Mouse (Mus musculus): ENCODE results near the gene Tet1.
"Not testable (repeated sequence)": the region's sequence is repeated elsewhere in the genome, so short reads cannot be mapped to it uniquely, and the experiment has no call there.

Gene Tet1

DNA sequence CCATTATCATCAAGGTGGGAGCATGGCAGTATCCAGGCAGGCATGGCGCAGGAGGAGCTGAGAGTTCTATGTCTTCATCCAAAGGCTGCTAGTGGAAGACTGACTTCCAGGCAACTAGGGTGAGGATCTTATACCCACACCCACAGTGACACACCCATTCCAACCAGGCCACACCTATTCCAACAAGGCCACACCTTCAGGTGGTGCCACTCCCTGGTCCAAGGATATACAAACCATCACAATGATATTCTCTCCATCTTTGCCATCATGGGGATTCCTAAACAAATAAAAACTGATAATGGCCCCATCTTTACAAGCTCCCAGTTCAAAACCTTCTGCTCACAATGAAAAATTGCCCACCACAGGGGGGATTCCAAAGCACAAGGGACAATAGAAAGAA, at the start of gene Tet1:
Gene Tet1 (minus strand): TSS at position 101 of the 400 bp plus-strand sequence.
- not testable (repeated sequence) for DNase-seq (ENCODE audit: low spot score in 2 of 2)

- DNase-seq (ENCODE audit: low spot score in 2 of 2), result peak in 1 of 2 experiments; percentile 12
These were observed 39.8 kb upstream of the Tet1 start for GRCm38 (mm10) chr10:62948551-62948950.

- DNase-seq (ENCODE audit: low spot score in 2 of 2), result peak; percentile 44 to 58
These were observed 38.1 kb upstream of the Tet1 start, which contains the start of gene Dna2 for GRCm38 (mm10) chr10:62946738-62947471. Dna2 (plus strand) TSS chr10:62947026.

DNA sequence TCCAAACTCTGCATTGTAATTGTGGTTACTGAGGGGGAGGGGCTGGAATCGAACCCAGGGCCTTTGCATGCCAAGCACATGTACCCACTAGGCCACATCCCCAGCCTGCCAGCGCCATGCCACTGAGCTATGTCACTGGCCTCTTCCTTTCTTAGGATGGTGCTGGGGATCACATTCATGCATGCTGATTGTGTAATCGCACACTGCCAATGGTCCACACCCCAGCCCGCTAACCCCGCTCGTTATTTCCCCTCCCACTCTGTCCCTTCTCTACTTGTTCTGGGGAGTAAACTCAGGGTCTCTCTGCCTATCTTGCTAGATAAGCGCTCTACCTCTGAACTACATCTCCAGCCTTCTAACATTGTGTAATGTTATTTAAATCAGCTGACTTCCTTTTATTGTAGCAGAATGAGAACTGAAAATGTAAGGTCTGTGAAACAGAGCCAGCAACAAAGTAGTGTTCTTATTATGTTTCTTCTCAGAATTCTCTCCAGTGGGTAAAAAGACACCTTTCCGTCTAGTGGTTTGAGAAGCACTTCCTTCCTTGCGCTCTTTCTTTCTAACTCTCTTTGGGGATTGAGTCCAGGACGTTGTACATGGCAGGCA, 36.3 kb upstream of the Tet1 start:
- DNase-seq (ENCODE audit: low spot score in 2 of 2), result no peak

- DNase-seq (ENCODE audit: low spot score in 2 of 2), result no peak
These were observed 23.6 kb upstream of the Tet1 start for GRCm38 (mm10) chr10:62932381-62932780.

GRCm38 (mm10) chr10:62924096-62924635, 15.4 kb upstream of the Tet1 start:
- DNase-seq (ENCODE audit: low spot score in 2 of 2), result no peak

- DNase-seq (ENCODE audit: low spot score in 2 of 2), result no peak
These were observed 12.0 kb upstream of the Tet1 start for GRCm38 (mm10) chr10:62920766-62921156.

DNA sequence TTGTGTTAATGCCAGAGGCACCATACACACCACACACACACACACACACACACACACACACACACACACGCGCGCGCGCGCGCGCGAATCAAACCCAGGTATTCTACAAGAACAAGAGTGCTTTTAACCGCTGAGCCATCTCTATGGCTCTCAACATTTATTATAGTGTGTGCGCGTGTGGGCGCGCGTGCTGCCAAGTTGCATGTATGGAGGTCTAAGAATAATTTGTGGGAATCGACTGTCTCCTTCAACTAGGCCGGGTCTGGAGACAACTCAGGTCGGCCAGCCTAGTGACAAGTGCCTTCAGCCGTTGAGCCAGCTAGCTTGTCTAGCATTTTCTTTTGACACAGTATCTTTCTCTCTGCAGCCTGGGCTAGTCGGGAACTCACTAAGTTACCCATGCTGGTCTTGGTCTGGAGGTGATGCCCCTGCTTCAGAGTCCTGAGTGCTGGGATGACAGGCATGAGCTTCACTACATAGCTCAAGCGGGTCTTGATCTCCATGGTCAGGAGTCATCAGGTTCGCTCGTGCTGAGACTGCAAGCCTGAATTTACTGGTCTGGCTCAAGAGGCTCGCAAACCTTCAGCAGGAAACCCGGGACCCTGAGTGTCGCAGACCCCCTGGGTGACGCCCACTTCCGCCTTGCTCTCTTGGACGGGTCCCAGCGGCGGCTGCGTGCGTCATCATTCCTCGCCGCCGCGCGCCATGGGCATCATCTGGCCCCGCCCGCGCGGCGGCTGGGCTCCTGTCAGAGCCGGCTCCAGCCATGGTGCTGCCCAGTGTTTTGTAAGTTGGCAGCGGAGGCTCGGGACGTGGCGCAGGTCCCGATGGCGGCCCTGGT, 11.3 kb upstream of the Tet1 start, which contains the start of gene Slc25a16:
Gene Slc25a16 (plus strand): TSS at position 709 of the 841 bp plus-strand sequence.
- peak; percentile 83 to 88 for DNase-seq (ENCODE audit: low spot score in 2 of 2)

DNA sequence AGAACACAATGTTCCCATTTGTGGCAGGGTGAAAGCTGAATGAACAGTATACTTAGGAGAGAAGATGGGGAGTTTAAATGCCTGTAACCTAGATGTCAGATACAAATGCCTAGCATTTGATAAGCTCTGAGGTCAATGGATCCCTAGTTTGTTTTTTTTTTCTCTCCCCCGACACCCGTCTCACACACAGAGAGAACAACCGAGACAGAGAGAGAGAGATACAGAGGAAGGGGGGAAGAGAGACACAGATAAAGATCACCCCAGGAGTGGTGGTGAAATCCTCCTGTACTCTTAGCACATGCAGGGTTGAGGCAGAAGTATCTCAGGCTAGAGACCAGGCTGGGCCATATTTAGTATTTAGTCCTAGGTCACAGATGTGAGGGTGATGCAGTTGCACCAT, 10.2 kb upstream of the Tet1 start:
- no peak for DNase-seq (ENCODE audit: low spot score in 2 of 2)

GRCm38 (mm10) chr10:62911120-62911519, 2.3 kb upstream of the Tet1 start:
- DNase-seq (ENCODE audit: low spot score in 2 of 2), result no peak

DNA sequence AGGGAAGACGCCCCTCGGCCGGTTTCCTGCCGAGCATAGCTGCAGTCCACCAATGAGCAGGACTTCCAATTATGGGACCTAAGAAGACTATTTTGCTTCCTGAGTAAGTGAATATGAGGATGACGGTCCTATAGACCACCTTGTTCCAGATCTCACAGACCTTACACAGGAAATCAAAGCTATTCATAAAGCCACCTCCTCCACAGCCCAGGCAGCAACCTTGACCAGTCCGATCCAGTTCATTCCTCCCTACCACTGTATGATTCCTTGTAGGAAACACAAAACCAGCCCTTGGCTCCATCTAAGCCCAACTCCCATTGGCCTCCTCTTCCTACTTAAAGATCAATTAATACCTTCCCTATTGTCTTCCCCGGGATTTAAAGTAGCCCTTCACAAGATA, 2.5 kb downstream of the Tet1 start:
- no peak for DNase-seq (ENCODE audit: low spot score in 2 of 2)

- DNase-seq (ENCODE audit: low spot score in 2 of 2), result no peak
These were observed 6.0 kb downstream of the Tet1 start for GRCm38 (mm10) chr10:62902829-62903228.

- no peak for DNase-seq (ENCODE audit: low spot score in 2 of 2)
These were observed 7.0 kb downstream of the Tet1 start for GRCm38 (mm10) chr10:62901826-62902225.

DNA sequence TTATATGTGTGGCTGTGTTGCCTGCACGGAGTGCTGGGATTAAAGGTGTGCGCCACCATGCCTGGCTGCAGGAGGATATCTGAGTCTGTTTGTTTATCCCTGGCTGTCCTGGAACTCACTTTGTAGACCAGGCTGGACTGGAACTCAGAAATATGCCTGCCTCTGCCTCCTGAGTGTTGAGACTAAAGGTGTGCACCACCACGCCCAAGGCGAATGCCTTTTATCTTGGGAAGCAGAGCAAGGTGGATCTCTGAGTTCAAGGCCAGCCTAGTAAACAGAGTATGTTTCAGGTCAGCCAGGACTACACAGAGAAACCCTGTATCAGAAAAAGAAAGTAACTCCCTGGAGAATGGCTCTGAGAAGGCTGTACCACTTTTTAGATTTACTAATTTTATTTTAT, 8.7 kb downstream of the Tet1 start:
- no peak for DNase-seq (ENCODE audit: low spot score in 2 of 2)

- DNase-seq (ENCODE audit: low spot score in 2 of 2), result no peak
These were observed 10.7 kb downstream of the Tet1 start for GRCm38 (mm10) chr10:62898061-62898460.

- no peak for DNase-seq (ENCODE audit: low spot score in 2 of 2)
These were observed 11.4 kb downstream of the Tet1 start for GRCm38 (mm10) chr10:62897437-62897836.

- no peak for DNase-seq (ENCODE audit: low spot score in 2 of 2)
These were observed 12.0 kb downstream of the Tet1 start for GRCm38 (mm10) chr10:62896774-62897173.

DNA sequence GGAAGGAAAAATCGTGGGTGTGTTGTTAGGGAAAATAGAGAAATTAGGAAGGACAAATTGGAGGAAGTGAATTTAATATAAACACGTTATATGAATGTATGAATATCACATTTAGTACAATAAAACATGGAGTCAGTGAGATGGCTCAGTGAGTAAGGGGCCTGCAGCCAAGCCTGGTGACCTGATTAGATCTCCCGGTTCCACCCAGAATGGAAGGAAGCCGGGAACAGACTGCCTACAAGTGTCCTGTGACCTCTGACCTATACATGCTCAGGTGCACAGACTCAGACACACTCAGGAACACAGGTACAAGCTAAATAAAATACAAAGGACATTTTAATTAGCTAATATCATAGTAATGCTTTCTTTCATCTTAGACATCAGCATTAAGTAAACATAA, 12.8 kb downstream of the Tet1 start:
- no peak for DNase-seq (ENCODE audit: low spot score in 2 of 2)

DNA sequence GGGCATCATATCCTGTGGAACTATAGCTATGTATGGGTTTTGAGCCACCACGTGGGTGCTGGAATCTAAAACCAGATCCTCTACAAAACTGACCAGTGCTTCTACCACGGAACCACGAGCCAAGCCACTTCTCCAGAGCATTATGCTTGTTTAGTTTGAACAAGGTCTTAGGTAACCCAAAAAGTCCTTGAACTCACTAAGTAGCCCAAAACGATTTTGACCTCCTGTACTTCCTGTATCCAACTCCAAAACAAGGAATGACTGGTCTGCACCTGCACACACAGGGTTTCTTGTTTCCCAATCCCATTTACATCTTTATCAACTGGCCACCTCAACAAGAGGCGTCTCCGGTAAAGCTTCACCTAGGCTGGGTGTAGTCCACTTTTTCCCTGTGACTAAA, 13.4 kb downstream of the Tet1 start:
- no peak for DNase-seq (ENCODE audit: low spot score in 2 of 2)

DNA sequence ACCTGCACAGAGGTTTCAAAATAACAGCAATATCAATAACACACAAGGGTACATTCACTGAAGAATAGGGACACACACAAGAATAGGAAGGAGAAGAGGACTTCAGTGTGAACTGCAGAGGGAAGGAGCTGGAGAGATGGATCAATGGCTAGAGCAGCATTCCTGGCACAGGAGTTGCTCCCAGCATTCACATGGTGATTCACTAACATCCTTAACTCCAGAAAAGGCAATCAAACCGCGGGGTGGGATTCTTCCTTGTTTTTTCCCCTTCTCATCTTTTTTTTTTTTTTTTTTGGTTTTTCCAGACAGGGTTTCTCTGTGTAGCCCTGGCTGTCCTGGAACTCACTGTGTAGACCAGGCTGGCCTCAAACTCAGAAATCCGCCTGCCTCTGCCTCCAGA, 14.3 kb downstream of the Tet1 start:
- DNase-seq (ENCODE audit: low spot score in 2 of 2), result no peak

GRCm38 (mm10) chr10:62893356-62893884, 15.4 kb downstream of the Tet1 start:
- no peak for DNase-seq (ENCODE audit: low spot score in 2 of 2)
